Mouse (Mus musculus): ENCODE measurements around the gene Cnksr3.

The Cnksr3 gene

DNA sequence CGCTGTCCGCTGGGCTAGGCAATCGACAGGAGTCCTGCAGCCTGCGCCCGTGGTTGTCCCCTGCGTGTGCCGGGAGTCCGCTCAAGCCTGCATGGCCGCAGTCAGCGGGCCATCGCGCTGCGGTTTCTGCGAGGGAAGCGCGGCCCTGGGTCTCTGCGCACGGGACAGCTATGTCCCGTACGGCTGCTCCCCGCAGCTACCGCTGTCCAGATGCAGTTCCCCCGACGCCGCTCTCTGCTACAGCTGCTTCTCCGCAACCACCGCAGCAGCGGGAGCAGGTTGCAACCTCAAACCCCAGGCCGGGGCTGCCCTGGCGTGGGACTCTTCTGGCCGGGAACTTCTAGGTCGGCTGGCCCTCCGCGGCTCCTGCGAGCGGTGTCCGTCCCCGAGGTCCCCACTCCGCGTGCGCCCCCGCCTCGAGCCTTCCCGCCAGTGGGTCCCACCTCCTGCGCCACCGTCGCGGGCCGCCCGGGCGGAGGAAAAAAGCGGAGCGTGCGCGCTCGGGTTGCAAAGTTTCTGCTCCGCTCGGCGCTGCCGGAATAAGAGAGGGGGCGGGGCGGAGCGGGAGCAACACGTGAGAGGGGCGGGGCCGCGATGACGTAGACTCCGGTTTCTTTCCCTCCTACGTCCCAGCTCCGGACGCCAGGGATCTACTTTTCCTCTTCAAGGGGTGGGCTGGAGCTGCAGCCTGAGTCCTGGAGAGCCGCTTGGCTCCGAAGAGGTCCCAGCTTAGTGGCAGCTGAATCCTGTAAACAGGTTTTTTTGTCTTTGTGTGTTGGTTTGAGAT, at the start of gene Cnksr3:
Gene Cnksr3, minus strand, starts transcription at position 542 of the 787 bp plus-strand sequence.
- peak; percentile 85 to 91 for DNase-seq (ENCODE audit: low spot score in 2 of 2)

DNA sequence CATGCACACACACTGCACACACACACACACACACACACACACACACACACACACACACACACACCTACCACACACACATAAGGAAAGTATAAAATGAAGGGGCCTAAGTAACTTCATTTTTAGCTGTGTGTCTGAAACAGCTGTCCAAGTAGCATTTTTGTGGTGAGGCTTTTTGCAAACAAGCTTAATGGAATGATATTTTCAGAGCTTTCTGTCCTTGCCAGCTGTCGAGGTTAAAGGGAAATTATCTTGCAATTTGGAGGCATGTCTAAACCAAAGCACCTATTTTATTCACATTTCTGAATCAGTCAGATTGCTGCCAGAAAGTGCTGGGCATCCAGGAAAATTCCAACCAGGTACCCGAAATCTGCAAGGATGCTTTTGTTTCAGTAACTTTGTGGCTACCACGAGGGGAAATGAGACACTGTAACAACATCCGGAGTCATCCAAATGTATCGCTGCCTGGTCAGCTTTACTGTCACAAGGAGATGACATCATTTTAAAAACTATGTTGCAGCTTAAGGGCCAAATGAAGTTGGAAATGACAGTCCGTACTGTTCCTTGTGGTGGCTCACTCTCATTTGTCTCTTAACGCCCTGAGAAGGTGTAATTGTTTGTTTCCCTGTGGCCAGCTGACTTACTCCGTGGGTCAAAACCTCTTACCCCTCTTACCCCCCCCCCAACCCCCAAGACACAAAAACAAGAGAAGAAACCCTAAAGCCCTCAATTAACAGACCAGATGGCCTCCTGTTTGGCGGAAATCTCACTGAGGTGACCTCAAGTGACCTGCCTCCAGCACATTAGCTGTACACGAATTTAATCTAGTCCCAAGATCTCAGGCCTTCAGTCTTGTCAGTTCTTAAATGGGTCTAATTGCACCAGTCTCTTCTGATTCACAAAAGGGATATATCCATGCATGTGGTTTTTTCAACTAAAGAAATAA, 48.4 kb upstream of the Cnksr3 start:
- DNase-seq (ENCODE audit: low spot score in 2 of 2) = no peak

DNA sequence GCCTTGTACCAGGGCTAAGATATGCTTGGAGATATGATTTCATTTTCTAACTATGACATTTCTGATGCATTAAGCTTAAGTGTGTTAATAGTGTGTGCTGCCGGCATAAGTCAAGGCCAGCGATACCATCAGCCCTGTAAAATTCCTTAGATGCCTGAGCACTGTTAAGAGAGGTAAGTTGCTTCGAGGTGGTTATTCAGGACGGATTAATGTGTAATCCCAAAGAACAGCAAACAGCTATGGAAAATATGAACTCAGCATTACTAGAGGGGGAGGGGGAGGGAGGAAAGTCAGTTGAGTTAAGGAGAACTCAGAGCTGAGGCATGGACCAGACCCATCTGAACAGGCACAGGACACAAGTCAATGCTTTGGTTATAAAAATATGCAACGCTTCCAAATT, 46.6 kb upstream of the Cnksr3 start:
- DNase-seq (ENCODE audit: low spot score in 2 of 2) = no peak

DNA sequence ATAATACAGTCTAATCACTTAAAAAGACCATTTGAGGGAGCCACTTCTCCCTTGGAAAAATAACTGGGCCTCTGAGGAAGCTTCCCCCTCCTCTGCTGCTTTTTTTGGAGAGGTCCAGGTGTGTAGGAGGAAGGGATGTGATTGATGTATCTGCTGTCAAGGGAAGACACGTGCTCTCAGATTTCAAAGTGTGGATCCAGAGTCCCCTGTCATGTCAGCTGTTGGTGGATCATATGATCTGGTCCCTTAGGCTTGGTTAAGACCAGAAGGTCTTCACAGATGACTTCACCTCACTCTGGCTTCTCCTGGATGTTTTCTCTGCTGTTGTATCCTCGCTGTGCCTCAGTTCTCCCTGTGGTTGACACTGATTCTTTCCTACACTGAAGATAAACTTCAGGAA, 38.4 kb upstream of the Cnksr3 start:
- no peak for DNase-seq (ENCODE audit: low spot score in 2 of 2)

DNA sequence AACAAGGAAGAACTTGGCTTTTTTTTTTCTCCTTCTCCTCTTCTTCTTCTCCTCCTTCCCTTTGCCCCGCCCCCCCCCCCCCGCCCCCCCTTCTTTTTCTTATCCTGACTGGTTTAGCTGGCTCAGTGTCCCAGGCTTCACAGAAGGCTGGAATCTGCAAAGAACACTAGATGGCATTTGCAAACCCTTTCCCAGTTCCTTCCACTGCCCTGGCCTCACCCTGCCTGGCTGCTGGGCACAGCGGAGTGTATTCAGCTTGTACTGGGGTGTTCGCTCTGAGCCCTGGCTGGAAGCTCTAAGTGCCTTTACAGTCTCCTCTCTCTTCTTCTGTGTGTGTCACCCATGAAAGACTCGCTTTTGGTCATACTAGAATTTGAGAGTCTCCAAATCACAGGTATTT, 22.6 kb upstream of the Cnksr3 start:
- no peak for DNase-seq (ENCODE audit: low spot score in 2 of 2)

DNA sequence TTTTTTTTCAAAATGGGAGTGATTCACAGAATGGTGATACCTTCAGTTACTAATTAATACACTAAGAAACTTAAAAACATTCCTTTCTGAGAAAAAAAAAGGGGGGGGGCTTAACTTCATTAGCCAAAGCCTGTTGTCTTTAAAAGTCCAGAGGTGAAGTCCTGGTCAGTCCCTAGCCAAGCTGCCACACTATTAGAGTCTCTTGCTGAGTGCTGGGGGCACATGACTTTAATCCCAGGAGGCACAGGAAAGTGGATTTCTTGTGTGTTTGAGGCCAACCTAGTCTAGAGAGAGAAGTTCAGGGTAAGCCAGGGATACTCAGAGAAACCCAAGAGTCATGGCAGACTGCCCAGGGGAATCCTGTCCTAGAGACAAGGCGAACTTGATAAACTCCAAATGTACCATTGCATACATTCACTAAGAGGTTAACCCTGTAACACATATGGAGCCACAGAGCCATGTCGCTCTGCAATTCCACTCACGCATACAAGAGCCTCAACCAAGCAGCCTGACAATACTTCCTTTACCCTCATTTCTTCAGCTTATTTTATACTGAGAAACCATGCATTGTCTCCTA, 5.6 kb upstream of the Cnksr3 start:
- no peak for DNase-seq (ENCODE audit: low spot score in 2 of 2)

DNA sequence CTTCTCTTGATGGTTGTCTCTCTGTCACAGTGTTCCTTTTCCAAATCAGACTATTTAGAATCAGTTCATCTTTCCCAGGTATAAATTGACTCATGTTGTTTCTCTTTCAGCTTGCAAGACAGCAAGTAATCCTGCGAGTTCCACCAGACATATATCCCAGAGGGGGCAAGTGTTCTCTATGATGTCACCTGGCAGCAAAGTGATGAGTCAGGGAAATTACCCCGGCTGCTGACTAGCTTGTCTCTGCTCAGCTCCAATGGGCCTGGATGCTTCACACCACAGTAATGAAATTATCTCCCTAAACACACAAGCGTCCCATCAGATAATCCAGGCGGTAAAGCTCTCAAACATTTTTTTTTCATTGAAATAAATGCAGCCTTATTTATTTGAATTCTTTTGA, 2.7 kb upstream of the Cnksr3 start:
- no peak for DNase-seq (ENCODE audit: low spot score in 2 of 2)

DNA sequence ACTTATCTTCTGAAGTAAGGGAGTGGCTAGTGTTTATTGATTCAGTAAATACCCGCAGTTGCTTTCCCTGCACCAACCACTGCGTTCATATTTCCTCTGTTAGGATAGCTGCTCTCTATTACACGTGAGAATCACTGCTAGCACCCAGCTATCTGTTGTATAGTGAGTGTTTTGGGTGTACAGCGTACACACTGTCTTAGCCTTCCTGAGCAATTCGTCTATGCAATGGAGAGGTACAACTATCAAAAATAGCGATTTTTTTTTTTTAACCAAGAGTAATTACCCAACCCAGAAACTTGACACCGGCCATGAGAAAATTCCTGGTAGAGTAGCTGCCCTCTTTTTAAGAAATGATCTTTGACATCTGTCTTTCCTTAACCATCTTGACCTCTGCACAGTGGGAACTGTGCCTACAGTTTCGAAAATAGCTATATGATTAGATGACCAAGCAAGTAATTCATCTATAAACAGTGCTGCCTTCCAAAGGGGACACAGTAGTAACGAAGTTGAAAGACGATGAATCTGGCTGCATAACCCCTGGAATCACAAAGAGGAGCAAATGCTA, 1.1 kb upstream of the Cnksr3 start:
- no peak for DNase-seq (ENCODE audit: low spot score in 2 of 2)

DNA sequence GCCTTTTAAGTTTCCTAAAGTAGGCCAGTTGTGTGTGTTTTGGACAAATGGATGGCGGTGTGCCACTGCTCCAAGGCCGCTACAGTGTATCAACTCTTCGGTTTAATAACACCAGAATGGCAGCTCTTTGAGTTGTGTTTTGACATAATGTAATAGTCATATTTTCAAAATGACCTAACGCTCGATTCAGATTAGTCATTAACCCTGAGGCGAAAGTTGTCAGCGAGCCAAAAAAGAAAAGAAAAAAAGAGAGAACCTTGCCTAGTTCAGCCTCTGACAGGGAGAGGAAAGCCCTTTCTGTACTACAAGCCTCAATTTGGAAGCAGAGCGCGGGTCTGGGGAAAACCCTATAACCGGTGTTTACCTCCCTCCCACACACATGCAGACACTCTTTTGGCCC, 500 bp upstream of the Cnksr3 start:
- no peak for DNase-seq (ENCODE audit: low spot score in 2 of 2)

DNA sequence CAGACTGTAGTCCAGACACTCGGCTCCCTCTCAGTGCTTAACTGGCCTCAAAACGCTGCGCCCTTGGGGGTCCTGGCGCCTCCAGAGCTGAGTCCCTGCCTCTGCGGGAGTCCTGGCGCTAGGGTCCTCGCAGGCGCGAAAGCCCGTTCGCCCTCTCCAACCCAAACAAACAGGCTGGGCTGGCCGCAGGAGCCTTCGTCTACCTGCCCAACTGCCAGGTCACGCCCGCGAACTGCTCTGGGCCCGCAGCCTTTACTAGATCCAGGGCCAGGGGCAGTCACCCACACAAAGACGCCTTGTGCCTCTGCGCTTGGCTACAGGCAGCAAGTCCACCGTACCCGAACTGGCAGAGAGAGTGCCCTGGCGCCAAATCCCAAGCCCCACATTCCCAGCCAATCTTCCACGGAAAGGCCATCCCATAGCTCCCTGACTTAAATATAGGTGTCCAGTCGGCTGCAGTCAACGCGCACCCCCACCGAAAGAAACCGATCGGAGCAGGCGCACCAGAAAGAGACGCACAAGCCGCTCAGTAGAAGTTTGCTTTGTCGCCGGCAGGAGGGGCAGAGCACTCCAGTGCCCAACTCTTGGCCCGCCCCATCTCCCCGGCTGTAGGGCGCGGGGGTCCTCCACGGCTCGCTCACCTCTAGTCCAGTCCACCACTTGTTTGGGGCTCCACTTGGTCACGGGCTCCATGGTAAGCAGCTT, 894 bp downstream of the Cnksr3 start:
- DNase-seq (ENCODE audit: low spot score in 2 of 2) = peak; percentile 52 to 55

DNA sequence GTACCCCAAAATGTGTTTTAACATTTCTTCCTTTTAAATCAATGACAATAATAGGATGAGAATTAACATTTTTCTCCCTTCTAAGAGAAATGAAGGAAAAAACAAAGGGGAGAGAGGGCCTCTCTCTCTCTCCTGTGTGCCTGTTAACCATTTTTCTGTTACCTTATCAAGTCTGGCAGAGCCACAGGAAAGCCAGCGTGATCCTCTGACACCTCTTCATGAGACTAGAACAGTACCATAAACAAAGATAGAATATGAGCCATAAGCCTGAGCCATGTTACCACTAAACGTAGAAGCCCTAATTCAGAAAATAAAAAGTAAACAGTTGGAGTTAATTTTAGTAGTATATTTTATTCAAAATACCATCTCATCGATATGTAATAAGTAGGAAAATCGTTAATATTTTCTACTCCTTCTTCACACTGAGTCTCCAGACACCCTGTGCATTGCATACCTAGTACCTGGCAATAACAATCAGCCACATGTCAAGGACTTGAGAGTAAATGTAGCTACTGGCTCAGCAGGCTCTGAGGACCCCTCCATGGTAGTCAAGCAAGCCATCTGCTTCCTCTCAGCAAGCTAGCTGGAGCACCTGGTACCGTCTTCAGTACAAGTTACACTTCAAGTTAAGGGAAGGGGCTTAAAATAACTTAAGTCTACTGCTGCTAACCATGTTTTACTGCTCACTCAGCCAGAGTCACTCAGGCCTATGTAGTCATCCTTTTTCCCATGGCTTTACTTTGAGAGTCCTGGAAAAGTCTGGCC, 2.2 kb downstream of the Cnksr3 start:
- DNase-seq (ENCODE audit: low spot score in 2 of 2) = no peak

DNA sequence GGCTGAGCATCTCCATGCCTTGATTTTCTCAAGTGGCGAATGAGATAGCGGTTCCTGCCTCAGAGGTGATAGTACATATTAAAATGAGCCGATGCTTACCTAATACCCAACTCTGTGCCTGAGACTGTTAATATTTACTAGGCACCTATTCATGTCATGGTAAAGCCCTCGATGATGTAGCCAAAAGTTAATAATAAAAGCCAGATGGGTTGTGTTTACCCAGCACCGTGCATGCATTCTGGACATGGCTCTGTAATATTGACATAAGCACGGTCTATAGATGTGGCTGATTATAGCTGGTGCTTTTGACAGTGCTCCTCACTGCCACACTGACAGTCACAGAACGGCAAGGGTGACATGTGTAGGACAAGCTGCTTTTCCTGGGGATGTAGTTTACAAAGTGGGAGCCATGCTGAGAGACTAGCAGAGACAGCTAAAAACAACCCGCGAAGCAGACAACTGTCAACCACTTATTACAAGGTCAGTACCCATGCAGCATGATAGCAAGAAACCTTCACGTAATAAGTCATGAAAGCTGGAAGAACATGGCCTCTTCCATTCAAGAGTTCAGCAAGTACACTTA, 3.1 kb downstream of the Cnksr3 start:
- DNase-seq (ENCODE audit: low spot score in 2 of 2) = no peak

DNA sequence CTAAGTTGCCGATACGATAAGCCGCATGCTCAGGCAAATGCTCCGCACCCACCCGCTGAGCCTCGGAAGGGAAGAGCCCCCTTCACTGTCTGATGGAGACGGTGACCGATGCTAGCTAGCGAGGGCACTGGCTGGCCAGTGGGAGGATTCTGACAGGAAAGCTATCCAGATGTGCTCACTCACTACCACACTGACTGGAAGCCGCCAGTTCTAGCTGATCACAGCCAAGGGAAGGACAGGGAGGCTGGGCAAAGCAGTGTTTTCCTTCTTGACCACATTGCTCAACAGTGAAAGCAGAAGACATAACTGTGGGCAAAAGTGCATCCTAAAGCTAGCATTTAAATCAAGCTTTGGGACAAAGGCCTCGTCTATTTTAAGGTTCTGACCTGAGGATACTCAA, 4.7 kb downstream of the Cnksr3 start:
- DNase-seq (ENCODE audit: low spot score in 2 of 2) = no peak

DNA sequence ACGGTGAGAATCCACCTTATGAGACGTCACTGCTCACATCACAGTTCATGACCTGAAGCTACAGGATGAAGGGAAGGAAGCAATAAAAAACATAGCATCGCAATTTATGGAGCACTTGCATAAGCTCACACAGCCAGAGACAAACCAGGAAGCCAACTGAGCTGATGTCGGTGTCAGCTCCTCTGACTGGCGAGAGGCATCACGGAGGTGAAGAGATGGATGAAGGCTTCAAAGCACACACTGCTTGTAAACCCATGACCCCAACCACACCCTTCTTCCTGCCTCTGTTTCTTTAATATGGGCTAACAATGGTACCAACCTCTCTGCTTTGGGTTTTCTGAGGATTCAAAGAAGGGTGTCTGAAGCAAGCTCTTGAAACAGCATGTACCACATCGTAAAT, 5.5 kb downstream of the Cnksr3 start:
- DNase-seq (ENCODE audit: low spot score in 2 of 2) = no peak

DNA sequence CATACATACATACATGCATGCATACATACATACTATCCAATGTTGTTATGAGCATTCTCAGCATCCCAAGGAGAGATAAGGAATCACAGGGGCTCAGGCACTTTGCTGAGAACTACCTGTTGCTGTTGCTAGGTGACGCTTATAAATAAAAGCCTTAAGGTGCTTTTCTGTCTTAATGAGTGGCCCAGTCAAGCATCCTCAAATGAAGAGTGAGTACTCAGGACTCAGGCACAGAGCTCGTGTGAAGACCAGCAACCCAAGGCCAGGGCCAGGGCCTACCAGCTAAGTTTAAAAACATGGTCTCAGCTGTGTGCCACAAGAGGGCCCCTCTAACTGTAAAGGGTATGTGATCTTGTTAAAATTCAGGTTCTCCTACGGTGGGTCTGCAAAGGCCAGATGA, 6.5 kb downstream of the Cnksr3 start:
- DNase-seq (ENCODE audit: low spot score in 2 of 2) = no peak

DNA sequence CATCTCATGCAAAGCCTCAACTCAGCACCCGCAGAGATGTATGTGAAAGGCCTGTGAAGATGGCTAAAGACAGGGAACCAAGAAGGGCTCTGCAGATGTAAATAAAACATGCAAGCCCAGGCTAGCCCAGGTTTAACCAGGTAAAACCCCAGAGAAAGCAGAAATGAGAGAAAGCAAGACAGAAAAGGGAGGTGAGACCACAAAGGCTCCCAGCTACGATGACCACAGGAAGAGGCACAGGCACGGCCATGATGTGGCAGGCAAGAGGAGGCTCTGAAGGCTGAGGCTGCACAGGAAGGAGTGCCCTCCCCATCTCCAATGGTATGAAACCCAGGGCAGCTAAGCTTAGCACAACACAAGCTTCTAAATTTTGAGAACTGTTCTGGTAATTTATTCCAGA, 7.1 kb downstream of the Cnksr3 start:
- no peak for DNase-seq (ENCODE audit: low spot score in 2 of 2)

DNA sequence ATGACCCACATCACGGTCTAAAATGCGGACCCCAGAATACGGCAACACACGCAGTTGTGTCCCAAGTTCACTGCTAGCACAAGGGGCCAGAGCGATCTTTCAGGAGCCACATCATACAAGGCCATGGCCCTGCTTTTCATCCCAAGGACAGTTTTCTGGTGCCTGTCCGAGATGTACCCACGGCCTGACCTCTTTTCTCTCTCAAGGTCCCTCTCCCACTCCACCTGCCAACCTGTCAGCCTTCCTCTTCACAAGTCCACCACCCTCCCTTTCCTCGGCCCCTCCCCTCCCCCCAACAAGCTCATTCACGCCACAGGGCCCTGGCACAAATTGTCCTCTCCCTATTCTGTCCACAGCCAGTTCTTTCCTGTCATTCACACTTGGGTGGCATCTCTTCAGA, 9.5 kb downstream of the Cnksr3 start:
- no peak for DNase-seq (ENCODE audit: low spot score in 2 of 2)

DNA sequence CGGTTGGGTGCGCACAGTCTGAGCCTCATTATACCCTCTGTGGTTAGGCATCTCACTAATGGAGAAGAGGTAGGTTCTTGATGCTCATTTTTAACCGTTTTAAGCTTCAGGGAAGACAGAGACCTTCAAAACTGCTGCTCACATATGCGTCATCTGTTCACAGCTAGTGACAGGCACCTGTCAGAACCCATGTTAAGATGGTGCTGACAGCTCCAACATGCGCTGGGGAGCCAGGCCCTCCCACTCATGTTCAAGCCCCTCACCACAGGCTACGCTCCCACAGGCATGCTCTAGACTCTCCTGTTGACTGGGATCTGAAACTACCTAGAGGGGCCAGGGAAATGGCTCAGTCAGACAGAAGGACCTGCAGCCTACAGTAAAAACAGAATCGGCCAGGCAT, 11.4 kb downstream of the Cnksr3 start:
- no peak for DNase-seq (ENCODE audit: low spot score in 2 of 2)

DNA sequence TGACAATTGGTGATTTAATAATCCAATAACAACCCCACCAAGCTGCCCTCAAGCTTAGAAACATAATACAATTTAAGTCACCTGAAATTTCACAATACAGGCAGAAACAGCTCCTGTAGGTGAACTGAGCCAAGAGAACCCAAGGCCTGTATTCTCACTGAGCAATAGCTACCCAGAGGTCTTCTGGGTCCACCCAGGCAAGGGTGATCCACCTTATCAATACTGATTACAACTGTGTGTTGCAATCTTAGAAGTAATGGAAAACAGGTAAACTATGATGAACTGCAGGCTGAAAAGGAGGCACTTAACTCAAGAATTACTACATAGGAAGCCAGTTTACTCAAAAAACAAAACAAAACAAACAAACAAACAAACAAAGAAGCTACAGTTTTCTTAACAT, 13.8 kb downstream of the Cnksr3 start:
- DNase-seq (ENCODE audit: low spot score in 2 of 2) = no peak

DNA sequence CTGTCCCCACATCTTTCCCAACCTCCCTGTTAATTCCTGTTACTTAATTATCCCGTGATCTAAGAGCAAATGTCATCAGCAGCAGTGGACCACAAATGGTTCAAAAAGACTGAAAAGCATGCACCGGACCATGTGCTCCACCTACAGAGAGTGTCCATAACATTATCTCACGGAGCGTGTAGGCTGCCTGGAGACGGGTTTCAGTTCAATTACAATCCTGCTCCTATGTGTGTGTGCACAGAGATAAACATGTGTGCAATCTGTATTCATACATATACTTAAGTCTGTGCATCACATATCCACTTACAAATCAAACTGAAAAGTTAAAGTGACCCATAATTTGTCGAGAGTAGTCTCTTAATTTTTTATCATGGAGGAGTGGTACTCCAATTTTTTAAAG, 14.3 kb downstream of the Cnksr3 start:
- no peak for DNase-seq (ENCODE audit: low spot score in 2 of 2)
